Mouse (Mus musculus) left cerebral cortex, adult 2 months (tissue): Measurements from ENCODE around the gene Agbl5. TPM values are rescaled to one million over a fixed set of nuclear protein-coding genes. Genes with fewer than 3 reads are reported as not detected.
"Not testable (repeated sequence)": the region's sequence is repeated elsewhere in the genome, so short reads cannot be mapped to it uniquely, and the experiment has no call there.

ENCODE experiments used
- DNase-seq, 2 experiments: peaks; one replicate each; pipeline ENCODE4 v3.0.0; 2021 to 2022; ENCODE audit warnings: low spot score in 2 of 2, mixed read lengths in 1 of 2; ENCODE audit errors: extremely low spot score in 1 of 2
- H3K27ac ChIP-seq: fragments of 200-600 bp; 2 replicates; pipeline ENCODE4 v1.8.1; 2022
- H3K4me3 ChIP-seq: fragments of 200-600 bp; 2 replicates; pipeline ENCODE4 v1.8.1; 2022
- CTCF ChIP-seq: fragments of 200-600 bp; IDR thresholded peaks from 2 replicates; pipeline ENCODE4 v1.8.1; 2022; ENCODE audit warnings: antibody characterized with exemption, mild to moderate bottlenecking, moderate library complexity
- intact Hi-C: fragments of 180-260 bp; cut with DNase I; formaldehyde crosslinking; loops from one replicate; pipeline ENCODE4 v1.15.1; 2025
- total RNA-seq, 2 experiments: library from RNA; stranded (reverse); gene quantifications; 2 replicates each; pipeline ENCODE4 v1.2.3; 2021

The Agbl5 gene
- total RNA-seq, 2 experiments from 2014 or later, result 17.2 to 17.8 TPM

GRCm38 (mm10) chr5:30868981-30869380 lies 19.5 kb upstream of the Agbl5 start:
- intact Hi-C loops, result loop anchor here (1.0 kb wide), 1 partner anchor 55 kb away; the partner anchor contains the start of gene Mapre3
- DNase-seq, result no peak
- no peak for TF ChIP-seq CTCF
- Histone ChIP-seq H3K4me3 (peak overlapping the region; percentile 88), H3K27ac (peak overlapping the region; percentile 42)

GRCm38 (mm10) chr5:30869405-30870130 lies 18.9 kb upstream of the Agbl5 start:
- Histone ChIP-seq H3K4me3 (peak overlapping the region; percentile 88), H3K27ac (peak overlapping the region; percentile 82)
- intact Hi-C loops, result loop anchor here (1.0 kb wide), 2 partner anchors 18 to 55 kb away; partner anchors contain the start of gene Mapre3
- DNase-seq, result peak; percentile 91 to 95
- TF ChIP-seq CTCF, result no peak

GRCm38 (mm10) chr5:30870131-30870406 lies 18.4 kb upstream of the Agbl5 start:
- no peak for DNase-seq
- Histone ChIP-seq H3K27ac (peak overlapping the region; percentile 82; the same call in 1 of the 2 replicates), H3K4me3 (peak overlapping the region; percentile 88)
- intact Hi-C loops, result loop anchor here (1.0 kb wide), 1 partner anchor 17 kb away; no protein-coding TSS in a partner anchor
- TF ChIP-seq CTCF, result no peak

- no peak overlapping the region for H3K4me3 ChIP-seq
- TF ChIP-seq CTCF, result no peak
- no peak for DNase-seq
- no peak overlapping the region for H3K27ac ChIP-seq
- intact Hi-C loops, result no loop called here
These were observed 15.9 kb upstream of the Agbl5 start for GRCm38 (mm10) chr5:30872574-30872973.

GRCm38 (mm10) chr5:30874365-30874764 lies 14.1 kb upstream of the Agbl5 start:
- H3K27ac ChIP-seq, result no peak overlapping the region
- intact Hi-C loops, result no loop called here
- no peak for TF ChIP-seq CTCF
- no peak overlapping the region for H3K4me3 ChIP-seq
- DNase-seq, result no peak

GRCm38 (mm10) chr5:30878616-30879015 lies 9.9 kb upstream of the Agbl5 start:
- intact Hi-C loops, result no loop called here
- H3K4me3 ChIP-seq, result no peak overlapping the region
- no peak for TF ChIP-seq CTCF
- H3K27ac ChIP-seq, result no peak overlapping the region
- DNase-seq, result no peak

- Histone ChIP-seq H3K4me3 (no peak overlapping the region), H3K27ac (no peak overlapping the region)
- DNase-seq, result no peak
- intact Hi-C loops, result no loop called here
- TF ChIP-seq CTCF, result peak; percentile 14
These were observed 9.0 kb upstream of the Agbl5 start for GRCm38 (mm10) chr5:30879347-30879943.

- DNase-seq, H3K27ac ChIP-seq, H3K4me3 ChIP-seq: not testable (repeated sequence)
- intact Hi-C loops, result loop anchor here (10.0 kb wide), 1 partner anchor 167 kb away; the partner anchor contains the start of gene Dpysl5
These were observed 6.7 kb upstream of the Agbl5 start for GRCm38 (mm10) chr5:30881839-30882238.

GRCm38 (mm10) chr5:30886209-30886608 lies 2.3 kb upstream of the Agbl5 start:
- TF ChIP-seq CTCF, result no peak
- no peak for DNase-seq
- Histone ChIP-seq H3K27ac (no peak overlapping the region), H3K4me3 (no peak overlapping the region; the same call in 1 of the 2 replicates)
- intact Hi-C loops, result loop anchor here (10.0 kb wide), 1 partner anchor 171 kb away; the partner anchor contains the start of gene Dpysl5

- H3K4me3 ChIP-seq, result peak overlapping the region; percentile 67
- TF ChIP-seq CTCF, result no peak
- H3K27ac ChIP-seq, result no peak overlapping the region
- DNase-seq, result no peak
- intact Hi-C loops, result loop anchor here (1.0 to 10.0 kb wide), 2 partner anchors 16 to 172 kb away; partner anchors contain the start of gene Dpysl5
These were observed 1.8 kb upstream of the Agbl5 start for GRCm38 (mm10) chr5:30886731-30887130.

GRCm38 (mm10) chr5:30887331-30887761 lies 1.1 kb upstream of the Agbl5 start:
- H3K4me3 ChIP-seq, result peak overlapping the region; percentile 67
- no peak for TF ChIP-seq CTCF
- intact Hi-C loops, result loop anchor here (1.0 to 10.0 kb wide), 2 partner anchors 17 to 173 kb away; partner anchors contain the start of gene Dpysl5
- peak; percentile 38 to 56 for DNase-seq
- H3K27ac ChIP-seq, result peak overlapping the region; percentile 87

GRCm38 (mm10) chr5:30887858-30888336 lies 597 bp upstream of the Agbl5 start:
- peak; percentile 92 to 93 for DNase-seq
- H3K27ac ChIP-seq, result peak overlapping the region; percentile 90
- peak overlapping the region; percentile 67 for H3K4me3 ChIP-seq
- no peak for TF ChIP-seq CTCF
- intact Hi-C loops, result loop anchor here (1.0 to 10.0 kb wide), 4 partner anchors 18 to 173 kb away; partner anchors contain the start of genes Dpysl5 and Ost4
